ENCODE assay signal across 26 mouse cellular contexts in genomic region chr15:97941306-97941705, GRCm38 (mm10).
"Had no signal": no experiment of that assay in that cellular context is flagged by ENCODE, and none has a peak within 500 bp of the region (broad histone marks: within the 10 kb centered on the region; RNA-seq: fewer than 3 reads in every experiment).

No protein-coding gene starts in this region.

- H3K4me2 ChIP-seq: heart, embryonic 12.5 days; hindbrain, embryonic 12.5 days; hindbrain, embryonic 14.5 days; intestine, embryonic 15.5 days; kidney, embryonic 15.5 days; limb, embryonic 13.5 days; limb, embryonic 15.5 days; liver, embryonic 12.5 days had no signal

- H3K36me3 ChIP-seq: heart, embryonic 12.5 days; hindbrain, embryonic 10.5 days; hindbrain, embryonic 12.5 days; intestine, embryonic 15.5 days; kidney, embryonic 15.5 days; limb, embryonic 13.5 days; limb, embryonic 15.5 days; liver, embryonic 12.5 days had no signal

- H3K4me1 ChIP-seq: hindbrain, embryonic 12.5 days; limb, embryonic 13.5 days; limb, embryonic 15.5 days; liver, embryonic 12.5 days had no signal

- ATAC-seq: hindbrain, embryonic 16.5 days; inflammation-experienced regulatory T-cells, adult 6 months; intestine, embryonic 15.5 days; liver, embryonic 12.5 days had no signal

- H3K27me3 ChIP-seq: hindbrain, embryonic 12.5 days; intestine, embryonic 15.5 days; kidney, embryonic 15.5 days; limb, embryonic 13.5 days had no signal

- H3K4me3 ChIP-seq: heart, adult 2 months; heart, embryonic 12.5 days; hindbrain, embryonic 10.5 days; hindbrain, embryonic 12.5 days; intestine, embryonic 15.5 days; kidney, embryonic 15.5 days; limb, embryonic 13.5 days; limb, embryonic 15.5 days; liver, embryonic 12.5 days had no signal

- H3K27ac ChIP-seq: heart, adult 2 months; hindbrain, embryonic 10.5 days; hindbrain, embryonic 12.5 days; hindbrain, embryonic 14.5 days; intestine, embryonic 15.5 days; kidney, embryonic 15.5 days; kidney, postnatal 0 days; limb, embryonic 13.5 days; limb, embryonic 15.5 days; liver, embryonic 12.5 days; liver, embryonic 14.5 days had no signal

- H3K9ac ChIP-seq: heart, embryonic 12.5 days; hindbrain, embryonic 12.5 days; hindbrain, embryonic 14.5 days; intestine, embryonic 15.5 days; kidney, embryonic 15.5 days; limb, embryonic 13.5 days; limb, embryonic 15.5 days; liver, embryonic 12.5 days; liver, embryonic 14.5 days had no signal

- DNase-seq: gastrocnemius, postnatal 14 days; gastrocnemius, postnatal 36 days; heart, adult 2 months; heart, postnatal 10 days; heart, postnatal 4 days; kidney, adult 11 months; kidney, adult 2 months; kidney, adult 9 months; kidney, postnatal 14 days; kidney, postnatal 36 days; layer of hippocampus, adult 9-11 months; layer of hippocampus, postnatal 36 days; left cerebral cortex, postnatal 4 days had no signal

- H3K9me3 ChIP-seq: hindbrain, embryonic 10.5 days; hindbrain, embryonic 12.5 days; intestine, embryonic 15.5 days; kidney, embryonic 15.5 days; limb, embryonic 13.5 days; limb, embryonic 15.5 days; liver, embryonic 12.5 days had no signal
